Mouse (Mus musculus) spleen, adult 2 months (tissue): ENCODE results near the gene 9230102O04Rik. TPM values are rescaled to one million over a fixed set of nuclear protein-coding genes. Genes with fewer than 3 reads are reported as not detected.
A peak's percentile ranks its signal among the peaks of the same experiment; 100 is the strongest.

Experiments
- DNase-seq, 2 experiments: peaks; one replicate each; pipeline versions ENCODE4 v3.0.0 to v3.0.0-alpha.2; 2012 to 2021; ENCODE audit warnings: low spot score in 2 of 2, low read depth in 1 of 2
- H3K27ac ChIP-seq: fragments of 200-500 bp; 2 replicates; pipeline ENCODE4 v1.5.1; 2012; ENCODE audit warnings: low read length, inconsistent platforms; ENCODE audit not compliant: insufficient read depth
- H3K27me3 ChIP-seq: fragments of 200-500 bp; 2 replicates; pipeline ENCODE4 v1.6.1; 2012; ENCODE audit warnings: mild to moderate bottlenecking, moderate library complexity, low read length, inconsistent platforms; ENCODE audit not compliant: control insufficient read depth, insufficient read depth
- H3K36me3 ChIP-seq: fragments of 200-500 bp; 2 replicates; pipeline ENCODE4 v1.6.1; 2012; ENCODE audit warnings: mild to moderate bottlenecking, low read length, inconsistent platforms; ENCODE audit not compliant: control insufficient read depth, insufficient read depth
- H3K4me1 ChIP-seq: fragments of 200-500 bp; 2 replicates; pipeline ENCODE4 v1.6.1; 2011; ENCODE audit warnings: inconsistent platforms; ENCODE audit not compliant: control insufficient read depth, insufficient read depth, insufficient read length
- H3K4me3 ChIP-seq: fragments of 200-500 bp; 2 replicates; pipeline ENCODE4 v1.5.1; 2011; ENCODE audit warnings: mild to moderate bottlenecking, inconsistent platforms; ENCODE audit not compliant: insufficient read depth, insufficient read length; ENCODE audit errors: extremely low read depth
- CTCF ChIP-seq: fragments of 200-500 bp; IDR thresholded peaks from 2 replicates; pipeline ENCODE4 v1.5.1; 2011; ENCODE audit warnings: mild to moderate bottlenecking, inconsistent platforms; ENCODE audit not compliant: insufficient read depth, insufficient read length, insufficient replicate concordance; ENCODE audit errors: extremely low read depth
- POLR2A ChIP-seq: fragments of 200-500 bp; IDR thresholded peaks from 2 replicates; pipeline ENCODE4 v1.6.1; 2011; ENCODE audit warnings: low read depth, low read length, inconsistent platforms
- WGBS: fragments of 180-500 bp; shearing (Covaris S2); methylation state at CpG from one replicate; pipeline ENCODE4 v1.1.7; 2018; 5-methylcytosine and 5-hydroxymethylcytosine counted together
- polyA plus RNA-seq: library from polyadenylated mRNA; depleted of rRNA; stranded (reverse); fragments of >200 nt; gene quantifications from 2 replicates; pipeline ENCODE4 v1.2.3, GENCODE M21; 2012

The 9230102O04Rik gene
- polyA plus RNA-seq, 1 experiment = not detected

DNA sequence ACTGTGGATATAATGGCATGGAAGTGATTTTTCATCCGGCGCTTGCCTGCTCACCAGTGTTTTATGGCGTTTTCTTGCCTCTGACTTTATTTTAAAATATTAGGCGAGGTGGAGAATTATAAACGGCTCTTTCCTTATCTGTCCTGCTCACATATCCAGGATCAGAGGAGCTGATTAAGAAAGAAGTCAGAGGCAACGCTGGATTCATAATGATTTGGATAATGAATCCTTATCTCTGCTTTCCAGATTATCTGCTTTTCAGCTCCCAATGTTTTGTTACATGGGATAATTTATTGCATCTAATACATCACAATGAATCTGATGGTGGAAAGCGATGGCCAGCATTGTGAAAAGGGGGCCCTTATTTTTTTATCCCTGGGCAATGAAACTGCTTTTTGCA lies 3.2 kb upstream of the 9230102O04Rik start:
- no peak for TF ChIP-seq CTCF
- TF ChIP-seq POLR2A = no peak
- no peak for DNase-seq

DNA sequence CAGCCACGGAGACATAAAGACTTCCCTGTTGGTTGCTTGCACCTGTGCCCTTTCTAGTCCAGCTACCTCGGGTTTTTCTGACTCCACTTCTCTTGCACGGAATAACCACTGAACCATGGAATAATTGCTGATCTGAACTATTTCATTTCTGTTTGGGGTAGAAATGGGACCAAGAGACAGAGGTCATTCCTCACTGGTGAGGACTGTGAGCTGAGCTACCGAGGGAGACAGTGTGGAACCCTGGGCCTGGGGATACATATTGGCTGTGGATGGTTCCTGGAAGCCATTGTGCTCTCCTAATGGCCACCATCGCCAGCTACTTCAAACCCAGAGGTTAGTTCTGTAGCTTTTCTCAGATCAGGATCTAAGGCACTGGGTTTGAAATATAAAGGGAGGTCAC lies 1.6 kb upstream of the 9230102O04Rik start:
- no peak for TF ChIP-seq POLR2A
- TF ChIP-seq CTCF = no peak
- Histone ChIP-seq H3K36me3 (no peaks in the 10 kb centered on the region), H3K27ac (no peak overlapping the region), H3K27me3 (peaks cover 34% of the 10 kb centered on the region), H3K4me1 (peaks cover 12% of the 10 kb centered on the region; the same call in 1 of the 2 replicates), H3K4me3 (no peak overlapping the region)
- no peak for DNase-seq
- WGBS = 10% methylated on average over 5 of the region's 5 CpGs

More for the DNA sequence above, 3.2 kb upstream of the 9230102O04Rik start:
- no peaks in the 10 kb centered on the region for H3K36me3 ChIP-seq
- WGBS = 17% methylated on average over 7 of the region's 7 CpGs
- peaks cover 12% of the 10 kb centered on the region; the same call in 1 of the 2 replicates for H3K4me1 ChIP-seq
- H3K27me3 ChIP-seq = peaks cover 42% of the 10 kb centered on the region
- H3K4me3 ChIP-seq = no peak overlapping the region
- H3K27ac ChIP-seq = no peak overlapping the region

DNA sequence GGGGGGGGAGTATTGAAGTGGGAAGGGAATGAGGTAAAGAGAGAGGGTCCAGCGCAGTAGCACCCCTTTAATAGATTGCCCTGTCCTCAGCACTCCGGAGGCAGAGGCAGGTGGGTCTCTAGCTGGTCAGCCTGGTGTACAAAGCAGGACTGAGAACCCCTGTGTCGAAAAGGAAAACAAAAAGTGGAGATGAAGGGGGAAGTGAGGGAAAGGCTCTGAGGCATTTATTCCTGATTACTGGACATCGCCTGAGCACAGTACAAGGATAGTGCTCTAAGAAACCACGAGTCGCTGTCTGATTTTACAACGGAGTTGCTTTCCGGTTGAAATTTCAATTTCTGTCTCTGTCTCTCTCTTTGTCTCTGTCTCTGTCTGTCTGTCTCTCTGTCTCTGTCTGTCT lies 911 bp upstream of the 9230102O04Rik start:
- Histone ChIP-seq H3K27me3 (peaks cover 33% of the 10 kb centered on the region), H3K4me1 (peaks cover 12% of the 10 kb centered on the region; the same call in 1 of the 2 replicates), H3K4me3 (no peak overlapping the region), H3K27ac (no peak overlapping the region), H3K36me3 (no peaks in the 10 kb centered on the region)
- 14% methylated on average over 8 of the region's 8 CpGs for WGBS
- DNase-seq = no peak
- TF ChIP-seq CTCF (no peak), POLR2A (no peak)

DNA sequence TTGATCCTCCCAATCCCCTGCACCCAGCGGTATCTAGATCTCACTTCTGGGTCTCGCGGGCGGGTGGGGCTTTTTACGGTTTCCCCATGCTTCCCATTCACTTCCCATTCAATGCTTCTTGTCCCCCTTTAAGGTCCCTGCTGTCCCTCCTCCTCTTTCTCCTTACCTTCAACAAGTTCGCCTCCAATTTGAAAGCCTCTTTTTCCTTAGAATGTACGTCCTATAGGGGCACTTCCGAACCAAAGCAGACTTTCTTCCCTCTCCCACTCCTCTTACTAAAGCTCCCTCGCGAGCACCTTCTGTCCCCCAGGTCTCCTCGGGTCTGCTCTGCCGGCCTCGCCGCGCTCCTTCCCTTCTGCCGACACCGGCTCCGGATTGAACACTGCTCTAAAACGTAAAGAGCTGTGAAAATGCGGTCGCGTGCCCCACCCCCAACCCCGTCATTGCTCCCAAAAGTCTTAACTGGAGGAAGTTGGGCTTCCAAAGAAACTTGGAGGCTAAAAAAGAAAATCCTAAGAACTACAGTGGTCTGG lies 377 bp upstream of the 9230102O04Rik start, which contains the start of gene Gata3:
Gene Gata3 (minus strand): TSS at position 384 of the 533 bp plus-strand sequence.
- peaks cover 31% of the 10 kb centered on the region for H3K27me3 ChIP-seq
- 3% methylated on average over 23 of the region's 23 CpGs for WGBS

DNA sequence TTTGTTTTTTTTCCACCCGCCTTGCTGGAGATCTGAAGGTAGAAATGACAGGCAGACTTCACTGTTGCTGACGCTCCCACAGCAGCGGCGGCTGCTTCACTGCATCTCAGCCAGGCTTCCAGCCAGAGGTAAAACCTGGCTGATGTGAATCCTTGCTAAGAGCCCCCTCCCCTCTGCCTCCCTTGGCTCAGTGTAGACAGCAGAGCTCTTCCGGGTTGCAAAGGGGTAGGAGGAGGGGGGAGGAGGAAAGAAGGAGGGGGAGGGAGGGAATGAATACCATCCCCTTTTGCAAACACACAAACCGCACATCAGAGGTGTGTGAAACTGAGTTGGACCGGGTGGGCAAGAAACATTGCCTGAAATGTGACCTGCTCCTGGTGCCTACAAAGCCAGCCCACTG lies 1.7 kb downstream of the 9230102O04Rik start:
- no peak overlapping the region for H3K27ac ChIP-seq
- H3K36me3 ChIP-seq = no peaks in the 10 kb centered on the region
- H3K27me3 ChIP-seq = peaks cover 42% of the 10 kb centered on the region
- H3K4me1 ChIP-seq = peaks cover 18% of the 10 kb centered on the region; the same call in 1 of the 2 replicates
- no peak for TF ChIP-seq POLR2A
- TF ChIP-seq CTCF = no peak
- no peak overlapping the region for H3K4me3 ChIP-seq
- DNase-seq = no peak
- whole genome bisulfite sequencing = 8% methylated on average over 7 of the region's 7 CpGs

More for the DNA sequence above, 377 bp upstream of the 9230102O04Rik start, which contains the start of gene Gata3:
- Histone ChIP-seq H3K36me3 (no peaks in the 10 kb centered on the region), H3K4me3 (peak within 1 kb of the TSS; percentile 31; the same call in 1 of the 2 replicates), H3K4me1 (peaks cover 12% of the 10 kb centered on the region; the same call in 1 of the 2 replicates), H3K27ac (no peak within 1 kb of the TSS)
- no peak for TF ChIP-seq POLR2A
- TF ChIP-seq CTCF = no peak
- no peak for DNase-seq

DNA sequence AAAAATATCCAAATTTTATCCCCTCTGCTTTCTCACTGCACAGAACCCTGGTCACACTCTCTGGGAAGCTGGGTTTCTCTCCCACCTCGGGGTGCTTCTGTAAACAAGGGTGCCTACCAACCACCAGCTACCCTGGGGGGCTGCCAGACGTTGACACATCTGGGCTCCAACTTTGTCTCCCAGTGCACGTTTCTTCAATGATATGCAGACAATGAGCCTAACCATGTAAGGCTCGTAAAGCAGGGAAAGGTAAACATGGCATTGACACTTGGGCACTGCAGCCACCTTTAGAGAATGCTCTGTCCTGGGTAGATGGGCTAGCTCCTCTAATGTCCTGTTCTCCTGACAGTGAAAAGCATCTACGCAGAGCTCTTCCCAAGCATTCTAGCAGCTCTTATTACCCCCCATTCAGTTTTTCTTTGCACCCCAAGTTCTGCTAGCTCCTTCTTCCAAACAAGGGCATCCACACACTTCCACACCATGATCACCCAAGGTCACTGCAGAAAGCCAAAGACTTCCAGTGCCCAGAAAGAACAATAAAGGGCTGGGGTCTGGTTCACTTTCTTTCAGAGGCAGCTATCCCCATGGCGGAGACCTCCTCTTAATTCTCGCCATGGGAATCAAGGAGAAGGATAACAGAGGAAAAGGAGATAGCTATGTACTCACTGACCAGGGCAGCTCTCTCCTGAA lies 2.3 kb downstream of the 9230102O04Rik start:
- H3K27me3 ChIP-seq = peaks cover 48% of the 10 kb centered on the region
- TF ChIP-seq CTCF = no peak
- TF ChIP-seq POLR2A = no peak
- 37% methylated on average over 7 of the region's 7 CpGs for WGBS
- H3K4me3 ChIP-seq = no peak overlapping the region
- DNase-seq = no peak
- H3K36me3 ChIP-seq = no peaks in the 10 kb centered on the region
- H3K27ac ChIP-seq = no peak overlapping the region
- peaks cover 21% of the 10 kb centered on the region; the same call in 1 of the 2 replicates for H3K4me1 ChIP-seq
